Mouse (Mus musculus) embryonic facial prominence, embryonic 15.5 days (tissue): ENCODE data around the gene Strip2. TPM values are rescaled to one million over a fixed set of nuclear protein-coding genes. Genes with fewer than 3 reads are reported as not detected.

Source experiments
- ATAC-seq: fragments of 200-750 bp; cut with Nextera tagmentation; 2 replicates; pipeline ENCODE4 v1.8.0; 2017; ENCODE audit warnings: low read depth, moderate TSS enrichment; ENCODE audit not compliant: insufficient number of reproducible peaks, low FRiP score, low TSS enrichment
- H3K27ac ChIP-seq: fragments of 300-500 bp; sonication (generic); replicated peaks from 2 replicates; pipeline ENCODE4 v1.5.1; 2015; ENCODE audit warnings: mild to moderate bottlenecking, inconsistent platforms
- H3K27me3 ChIP-seq: fragments of 300-500 bp; sonication (generic); 2 replicates; pipeline ENCODE4 v1.6.1; 2015; ENCODE audit warnings: inconsistent platforms
- H3K36me3 ChIP-seq: fragments of 300-500 bp; sonication (generic); 2 replicates; pipeline ENCODE4 v1.6.1; 2015; ENCODE audit warnings: mild to moderate bottlenecking, inconsistent platforms
- H3K4me1 ChIP-seq: fragments of 300-500 bp; sonication (generic); 2 replicates; pipeline ENCODE4 v1.6.1; 2015; ENCODE audit warnings: inconsistent platforms
- H3K4me2 ChIP-seq: fragments of 300-500 bp; sonication (generic); replicated peaks from 2 replicates; pipeline ENCODE4 v1.6.1; 2015; ENCODE audit warnings: mild to moderate bottlenecking, inconsistent platforms
- H3K4me3 ChIP-seq: fragments of 300-500 bp; sonication (generic); replicated peaks from 2 replicates; pipeline ENCODE4 v1.5.1; 2015; ENCODE audit warnings: mild to moderate bottlenecking, inconsistent platforms
- H3K9ac ChIP-seq: fragments of 300-500 bp; sonication (generic); 2 replicates; pipeline ENCODE4 v1.6.1; 2015; ENCODE audit warnings: inconsistent platforms
- H3K9me3 ChIP-seq: fragments of 300-500 bp; sonication (generic); replicated peaks from 2 replicates; pipeline ENCODE4 v1.6.1; 2016; ENCODE audit warnings: inconsistent platforms
- WGBS: fragments of 180-500 bp; shearing (Covaris S2); methylation state at CpG from one replicate; pipeline ENCODE4 v1.1.7; 2015; 5-methylcytosine and 5-hydroxymethylcytosine counted together
- polyA plus RNA-seq: library from polyadenylated mRNA; unstranded; fragments of >200 nt; fragmentation: Nextera tagmentation; extraction: Ambion mirVana; gene quantifications from 2 replicates; pipeline ENCODE4 v1.2.1, GENCODE M21; 2015

Strip2 gene
- polyA plus RNA-seq, 1 experiment from 2014 or later, result 1.1 TPM

GRCm38 (mm10) chr6:29930087-29930486, 13.3 kb downstream of the Strip2 start:
- no peaks in the 10 kb centered on the region for H3K9me3 ChIP-seq
- ATAC-seq, result no peak
- no peak overlapping the region for H3K9ac ChIP-seq
- H3K4me3 ChIP-seq, result no peak overlapping the region
- H3K36me3 ChIP-seq, result no peaks in the 10 kb centered on the region
- no peaks in the 10 kb centered on the region for H3K27me3 ChIP-seq
- H3K4me2 ChIP-seq, result no peak overlapping the region
- H3K4me1 ChIP-seq, result no peaks in the 10 kb centered on the region
- H3K27ac ChIP-seq, result no peak overlapping the region

DNA sequence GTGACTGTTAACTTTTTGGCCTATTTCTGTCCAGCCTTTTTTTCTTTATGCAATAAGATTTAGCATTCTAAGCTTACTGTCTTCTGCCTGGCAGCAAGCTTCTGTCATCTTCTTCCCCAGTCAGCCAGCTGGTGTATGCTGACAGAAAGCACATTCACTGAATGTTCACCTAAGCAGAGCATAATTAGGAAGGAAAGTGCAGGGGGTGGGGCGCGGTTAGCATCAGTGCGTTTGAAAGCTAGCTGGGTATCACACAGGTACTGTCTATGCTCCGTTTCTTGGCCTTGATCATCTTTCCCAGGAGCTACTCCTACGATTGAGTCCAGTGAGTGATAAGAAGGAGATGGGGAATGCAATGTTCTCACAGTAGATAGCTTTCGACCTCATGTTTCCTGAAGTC, 13.9 kb downstream of the Strip2 start:
- Histone ChIP-seq H3K27me3 (no peaks in the 10 kb centered on the region), H3K4me1 (no peaks in the 10 kb centered on the region), H3K36me3 (no peaks in the 10 kb centered on the region), H3K9ac (no peak overlapping the region), H3K4me3 (no peak overlapping the region), H3K4me2 (no peak overlapping the region), H3K27ac (no peak overlapping the region), H3K9me3 (no peaks in the 10 kb centered on the region)
- no peak for ATAC-seq
- 77% methylated on average over 6 of the region's 6 CpGs for WGBS

GRCm38 (mm10) chr6:29931181-29931580, 14.4 kb downstream of the Strip2 start:
- Histone ChIP-seq H3K36me3 (no peaks in the 10 kb centered on the region), H3K4me2 (no peak overlapping the region), H3K27ac (no peak overlapping the region), H3K27me3 (no peaks in the 10 kb centered on the region), H3K9me3 (no peaks in the 10 kb centered on the region), H3K9ac (no peak overlapping the region), H3K4me3 (no peak overlapping the region), H3K4me1 (no peaks in the 10 kb centered on the region)
- WGBS, result 85% methylated on average over 4 of the region's 4 CpGs
- no peak for ATAC-seq

GRCm38 (mm10) chr6:29935741-29936140, 18.9 kb downstream of the Strip2 start:
- 96% methylated on average over 1 of the region's 1 CpGs for WGBS
- no peaks in the 10 kb centered on the region for H3K4me1 ChIP-seq
- H3K36me3 ChIP-seq, result no peaks in the 10 kb centered on the region
- H3K27ac ChIP-seq, result no peak overlapping the region
- H3K4me3 ChIP-seq, result no peak overlapping the region
- H3K27me3 ChIP-seq, result no peaks in the 10 kb centered on the region
- H3K4me2 ChIP-seq, result no peak overlapping the region
- ATAC-seq, result no peak
- H3K9me3 ChIP-seq, result no peaks in the 10 kb centered on the region
- H3K9ac ChIP-seq, result no peak overlapping the region

DNA sequence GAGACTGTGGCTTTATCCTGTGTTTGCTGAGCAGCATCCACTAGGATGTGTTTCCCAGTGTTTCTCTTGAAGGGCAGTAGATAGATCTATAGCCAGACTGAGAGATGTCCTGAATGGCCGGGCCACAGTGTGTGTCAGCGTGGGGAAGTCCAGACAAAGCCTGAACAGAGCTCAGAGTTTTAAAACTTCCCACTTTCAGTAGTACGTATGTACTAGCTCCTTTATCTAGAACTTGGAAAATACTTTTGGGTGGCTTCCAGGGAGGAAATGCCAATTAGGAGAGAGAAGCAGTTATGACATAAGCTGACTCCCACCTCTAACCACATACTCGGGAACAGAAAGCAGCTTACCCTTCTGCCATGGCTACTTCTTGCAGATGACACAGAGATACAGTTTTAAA, 23.6 kb downstream of the Strip2 start:
- Histone ChIP-seq H3K4me1 (no peaks in the 10 kb centered on the region), H3K4me2 (no peak overlapping the region), H3K9me3 (no peaks in the 10 kb centered on the region), H3K27ac (peak overlapping the region; percentile 5; the same call in 1 of the 2 replicates), H3K9ac (no peak overlapping the region), H3K36me3 (no peaks in the 10 kb centered on the region), H3K27me3 (no peaks in the 10 kb centered on the region), H3K4me3 (no peak overlapping the region)
- ATAC-seq, result no peak
- WGBS, result 58% methylated on average over 4 of the region's 4 CpGs

DNA sequence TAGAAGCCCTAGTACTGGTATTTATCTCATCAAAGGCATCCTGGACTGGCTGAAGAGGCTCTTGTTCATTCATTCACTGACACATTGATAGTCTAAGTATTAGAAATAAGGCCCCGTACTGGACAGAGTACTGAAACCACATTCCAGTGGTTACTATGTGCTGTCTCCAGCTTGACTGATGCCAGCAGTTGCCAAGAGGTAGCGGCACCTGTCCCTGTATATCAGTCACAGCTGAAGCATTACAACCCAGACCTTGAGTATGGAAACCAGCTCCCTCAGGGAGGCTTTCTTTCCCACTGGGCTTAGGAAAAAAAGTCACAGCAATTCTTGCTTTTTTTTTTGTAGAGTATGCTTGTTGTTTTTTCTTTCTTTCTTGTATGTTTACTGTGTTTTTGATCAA, 24.2 kb downstream of the Strip2 start:
- Histone ChIP-seq H3K36me3 (no peaks in the 10 kb centered on the region), H3K4me2 (no peak overlapping the region), H3K27me3 (no peaks in the 10 kb centered on the region), H3K4me1 (no peaks in the 10 kb centered on the region), H3K9me3 (no peaks in the 10 kb centered on the region), H3K9ac (no peak overlapping the region), H3K4me3 (no peak overlapping the region), H3K27ac (0 out of 2 replicates have a peak overlapping the region, but pooled peaks have one; percentile 5)
- 80% methylated on average over 2 of the region's 2 CpGs for WGBS
- no peak for ATAC-seq

DNA sequence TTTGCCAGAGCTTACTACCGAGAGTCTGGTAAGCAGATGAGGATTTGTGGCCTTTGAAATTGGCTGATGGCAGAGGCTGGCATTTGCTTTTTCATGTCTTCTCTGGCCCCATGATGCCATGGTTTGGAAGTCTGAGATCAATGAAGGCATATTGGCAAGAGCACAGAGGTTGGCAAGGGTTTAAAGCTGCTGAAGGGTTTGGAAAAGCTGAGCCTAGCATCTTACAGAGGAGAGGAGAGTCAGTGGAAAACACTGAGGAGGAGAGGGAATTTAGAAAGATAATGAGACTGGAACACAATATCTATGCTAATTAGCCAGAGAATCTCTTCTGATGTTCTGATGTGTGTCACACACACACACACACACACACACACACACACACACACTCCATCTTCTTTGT, 27.7 kb downstream of the Strip2 start:
- H3K4me2 ChIP-seq, result no peak overlapping the region
- no peak for ATAC-seq
- H3K27ac ChIP-seq, result no peak overlapping the region
- no peaks in the 10 kb centered on the region for H3K9me3 ChIP-seq
- no peaks in the 10 kb centered on the region for H3K4me1 ChIP-seq
- H3K4me3 ChIP-seq, result no peak overlapping the region
- H3K27me3 ChIP-seq, result no peaks in the 10 kb centered on the region
- no peaks in the 10 kb centered on the region for H3K36me3 ChIP-seq
- 46% methylated on average over 1 of the region's 1 CpGs for WGBS
- no peak overlapping the region for H3K9ac ChIP-seq

GRCm38 (mm10) chr6:29946568-29946967, 29.8 kb downstream of the Strip2 start:
- Histone ChIP-seq H3K27me3 (no peaks in the 10 kb centered on the region), H3K9ac (no peak overlapping the region), H3K36me3 (no peaks in the 10 kb centered on the region), H3K4me1 (no peaks in the 10 kb centered on the region), H3K4me2 (no peak overlapping the region), H3K27ac (no peak overlapping the region), H3K9me3 (no peaks in the 10 kb centered on the region), H3K4me3 (no peak overlapping the region)
- 86% methylated on average over 2 of the region's 2 CpGs for WGBS
- ATAC-seq, result no peak

GRCm38 (mm10) chr6:29947823-29948222, 31.0 kb downstream of the Strip2 start:
- H3K9me3 ChIP-seq, result no peaks in the 10 kb centered on the region
- H3K4me3 ChIP-seq, result no peak overlapping the region
- 62% methylated on average over 6 of the region's 6 CpGs for WGBS
- no peaks in the 10 kb centered on the region for H3K4me1 ChIP-seq
- no peak overlapping the region for H3K4me2 ChIP-seq
- no peak overlapping the region for H3K9ac ChIP-seq
- no peaks in the 10 kb centered on the region for H3K27me3 ChIP-seq
- no peak overlapping the region for H3K27ac ChIP-seq
- ATAC-seq, result no peak
- no peaks in the 10 kb centered on the region for H3K36me3 ChIP-seq

- WGBS, result 51% methylated on average over 4 of the region's 4 CpGs
- ATAC-seq, result no peak
- Histone ChIP-seq H3K27ac (no peak overlapping the region), H3K4me3 (no peak overlapping the region), H3K27me3 (no peaks in the 10 kb centered on the region), H3K36me3 (no peaks in the 10 kb centered on the region), H3K4me2 (no peak overlapping the region), H3K9ac (no peak overlapping the region), H3K4me1 (no peaks in the 10 kb centered on the region), H3K9me3 (no peaks in the 10 kb centered on the region)
These were observed 39.9 kb downstream of the Strip2 start for GRCm38 (mm10) chr6:29956749-29957148.

- no peaks in the 10 kb centered on the region for H3K36me3 ChIP-seq
- H3K27me3 ChIP-seq, result no peaks in the 10 kb centered on the region
- H3K9ac ChIP-seq, result no peak overlapping the region
- WGBS, result 79% methylated on average over 3 of the region's 3 CpGs
- H3K4me3 ChIP-seq, result no peak overlapping the region
- H3K9me3 ChIP-seq, result no peaks in the 10 kb centered on the region
- ATAC-seq, result no peak
- H3K27ac ChIP-seq, result no peak overlapping the region
- no peaks in the 10 kb centered on the region for H3K4me1 ChIP-seq
- H3K4me2 ChIP-seq, result no peak overlapping the region
These were observed 41.9 kb downstream of the Strip2 start for GRCm38 (mm10) chr6:29958669-29959068.

GRCm38 (mm10) chr6:29961081-29961480, 44.3 kb downstream of the Strip2 start:
- H3K27me3 ChIP-seq, result no peaks in the 10 kb centered on the region
- ATAC-seq, result no peak
- H3K36me3 ChIP-seq, result no peaks in the 10 kb centered on the region
- 87% methylated on average over 6 of the region's 6 CpGs for WGBS
- H3K4me3 ChIP-seq, result no peak overlapping the region
- no peak overlapping the region for H3K9ac ChIP-seq
- no peaks in the 10 kb centered on the region for H3K4me1 ChIP-seq
- H3K4me2 ChIP-seq, result no peak overlapping the region
- no peaks in the 10 kb centered on the region for H3K9me3 ChIP-seq
- H3K27ac ChIP-seq, result no peak overlapping the region
